Mouse (Mus musculus) stomach, embryonic 16.5 days (tissue): ENCODE measurements around the gene 2210407C18Rik. TPM values are rescaled to one million over a fixed set of nuclear protein-coding genes. Genes with fewer than 3 reads are reported as not detected.

ENCODE experiments used
- ATAC-seq: fragments of 200-750 bp; cut with Nextera tagmentation; 2 replicates; pipeline ENCODE4 v1.8.0; 2017; ENCODE audit warnings: moderate number of reproducible peaks, moderate TSS enrichment; ENCODE audit not compliant: insufficient read depth, low FRiP score
- H3K27ac ChIP-seq: fragments of 300-500 bp; sonication (generic); 2 replicates; pipeline ENCODE4 v1.5.1; 2014; ENCODE audit warnings: low read length
- H3K27me3 ChIP-seq: fragments of 300-500 bp; sonication (generic); 2 replicates; pipeline ENCODE4 v1.6.1; 2014; ENCODE audit warnings: low read length, control low read depth, mixed read lengths; ENCODE audit not compliant: control insufficient read depth, insufficient read depth
- H3K36me3 ChIP-seq: fragments of 300-500 bp; sonication (generic); 2 replicates; pipeline ENCODE4 v1.6.1; 2014; ENCODE audit warnings: low read length; ENCODE audit not compliant: control insufficient read depth, insufficient read depth
- H3K4me1 ChIP-seq: fragments of 300-500 bp; sonication (generic); 2 replicates; pipeline ENCODE4 v1.6.1; 2014; ENCODE audit warnings: low read length, control low read depth, mixed read lengths; ENCODE audit not compliant: control insufficient read depth, insufficient read depth
- H3K4me2 ChIP-seq: fragments of 300-500 bp; sonication (generic); 2 replicates; pipeline ENCODE4 v1.6.1; 2014; ENCODE audit warnings: low read depth, low read length, mixed read lengths
- H3K4me3 ChIP-seq: fragments of 300-500 bp; sonication (generic); replicated peaks from 2 replicates; pipeline ENCODE4 v1.5.1; 2014; ENCODE audit warnings: mild to moderate bottlenecking, low read length
- H3K9ac ChIP-seq: fragments of 300-500 bp; sonication (generic); 2 replicates; pipeline ENCODE4 v1.6.1; 2014; ENCODE audit warnings: low read length
- H3K9me3 ChIP-seq: fragments of 300-500 bp; sonication (generic); replicated peaks from 2 replicates; pipeline ENCODE4 v1.6.1; 2016; ENCODE audit warnings: low read length, control low read depth; ENCODE audit not compliant: control insufficient read depth
- WGBS: fragments of 180-500 bp; shearing (Covaris S2); extraction: QIAGEN DNeasy Blood & Tissue Kit; methylation state at CpG from one replicate; pipeline ENCODE4 v1.1.7; 2014; 5-methylcytosine and 5-hydroxymethylcytosine counted together
- polyA plus RNA-seq: library from polyadenylated mRNA; unstranded; fragments of >200 nt; fragmentation: Nextera tagmentation; extraction: Ambion mirVana; gene quantifications from 2 replicates; pipeline ENCODE4 v1.2.1, GENCODE M21; 2015

2210407C18Rik gene
- polyA plus RNA-seq, 1 experiment from 2014 or later, result 4.2 TPM

- no peak overlapping the region for H3K9ac ChIP-seq
- H3K4me1 ChIP-seq, result no peaks in the 10 kb centered on the region
- ATAC-seq, result no peak
- no peaks in the 10 kb centered on the region for H3K36me3 ChIP-seq
- H3K9me3 ChIP-seq, result no peaks in the 10 kb centered on the region
- 65% methylated on average over 8 of the region's 8 CpGs for WGBS
- no peaks in the 10 kb centered on the region for H3K27me3 ChIP-seq
- no peak overlapping the region for H3K4me2 ChIP-seq
- no peak overlapping the region for H3K4me3 ChIP-seq
- no peak overlapping the region for H3K27ac ChIP-seq
Observed at GRCm38 (mm10) chr11:58578636-58579035, 37.2 kb downstream of the 2210407C18Rik start.

- Histone ChIP-seq H3K4me1 (no peaks in the 10 kb centered on the region), H3K27me3 (no peaks in the 10 kb centered on the region), H3K36me3 (no peaks in the 10 kb centered on the region), H3K4me3 (no peak within 1 kb of the TSS), H3K27ac (no peak within 1 kb of the TSS), H3K9ac (no peak within 1 kb of the TSS), H3K9me3 (no peaks in the 10 kb centered on the region), H3K4me2 (no peak within 1 kb of the TSS)
- 49% methylated on average over 1 of the region's 1 CpGs for WGBS
- no peak for ATAC-seq
Observed at GRCm38 (mm10) chr11:58577430-58577829, 38.4 kb downstream of the 2210407C18Rik start, which contains the start of gene Olfr325. Olfr325 (plus strand) TSS chr11:58577730.

DNA sequence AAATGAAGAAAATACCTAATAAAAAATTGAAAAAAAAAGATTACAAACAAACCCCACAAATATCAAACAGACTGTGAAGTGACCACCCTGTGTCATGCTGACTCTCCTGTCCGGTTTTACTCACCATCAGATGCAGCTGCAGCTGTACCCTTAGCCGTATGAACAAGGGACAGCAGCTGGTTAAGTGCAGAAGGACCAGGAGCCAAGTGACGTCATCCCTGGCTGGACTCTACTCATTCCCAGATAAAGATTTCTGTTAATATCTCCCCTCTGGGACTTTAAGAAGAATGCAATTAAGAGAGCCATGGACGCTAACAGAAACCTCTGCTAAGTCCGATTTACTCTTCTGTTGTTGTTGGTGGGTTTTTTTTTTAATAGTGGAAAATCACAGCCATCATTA is 45.5 kb downstream of the 2210407C18Rik start, which contains the start of gene Olfr224:
Gene Olfr224 (minus strand): TSS at position 149 of the 400 bp plus-strand sequence.
- Histone ChIP-seq H3K4me2 (no peak within 1 kb of the TSS), H3K4me3 (no peak within 1 kb of the TSS), H3K36me3 (no peaks in the 10 kb centered on the region), H3K9me3 (no peaks in the 10 kb centered on the region), H3K27me3 (no peaks in the 10 kb centered on the region), H3K27ac (no peak within 1 kb of the TSS), H3K9ac (no peak within 1 kb of the TSS), H3K4me1 (no peaks in the 10 kb centered on the region)
- no peak for ATAC-seq
- WGBS, result 63% methylated on average over 5 of the region's 5 CpGs

Other genes with a start within 250 kb of the 2210407C18Rik start
- gene Lypd8, start 237.0 kb downstream of the 2210407C18Rik start, polyA plus RNA-seq, result 213 and 226 TPM in 2 replicates
- gene 1810065E05Rik, start 195.0 kb downstream of the 2210407C18Rik start, polyA plus RNA-seq, result not detected in 2 replicates
- gene Gm12253, start 183.5 kb downstream of the 2210407C18Rik start, polyA plus RNA-seq, result not detected in 2 replicates
- gene Lypd9, start 163.2 kb downstream of the 2210407C18Rik start, polyA plus RNA-seq, result not detected in 2 replicates
- gene Olfr30, start 153.8 kb downstream of the 2210407C18Rik start, polyA plus RNA-seq, result not detected in 2 replicates
- gene Olfr332, start 123.5 kb downstream of the 2210407C18Rik start, polyA plus RNA-seq, result not detected in 2 replicates
- not detected in 2 replicates for gene Olfr331, start 113.5 kb downstream of the 2210407C18Rik start, polyA plus RNA-seq
- gene Olfr330, start 81.2 kb downstream of the 2210407C18Rik start, polyA plus RNA-seq, result not detected in 2 replicates
- gene Olfr329-ps, start 69.7 kb downstream of the 2210407C18Rik start, polyA plus RNA-seq, result not detected in 2 replicates
- gene Olfr328, start 60.4 kb downstream of the 2210407C18Rik start, polyA plus RNA-seq, result not detected in 2 replicates
- gene Olfr224, start 45.5 kb downstream of the 2210407C18Rik start, polyA plus RNA-seq, result not detected in 2 replicates
- gene Olfr325, start 38.3 kb downstream of the 2210407C18Rik start, polyA plus RNA-seq, result not detected in 2 replicates
- not detected in 2 replicates for gene Olfr324, start 21.0 kb downstream of the 2210407C18Rik start, polyA plus RNA-seq
- 0.17 TPM in 1 of 2 replicates, not detected in the other for gene Olfr323, start 14.4 kb upstream of the 2210407C18Rik start, polyA plus RNA-seq
- gene Trim58, start 24.4 kb upstream of the 2210407C18Rik start, polyA plus RNA-seq, result 0.66 and 0.67 TPM in 2 replicates
- gene Olfr322, start 42.7 kb upstream of the 2210407C18Rik start, polyA plus RNA-seq, result not detected in 2 replicates
- not detected in 2 replicates for gene Olfr320, start 65.0 kb upstream of the 2210407C18Rik start, polyA plus RNA-seq
- gene Olfr319, start 83.1 kb upstream of the 2210407C18Rik start, polyA plus RNA-seq, result not detected in 2 replicates
- gene Olfr318, start 107.9 kb upstream of the 2210407C18Rik start, polyA plus RNA-seq, result not detected in 2 replicates
- gene Olfr317, start 123.1 kb upstream of the 2210407C18Rik start, polyA plus RNA-seq, result not detected in 2 replicates
- not detected in 2 replicates for gene Olfr316, start 136.7 kb upstream of the 2210407C18Rik start, polyA plus RNA-seq
- not detected in 2 replicates for gene Olfr315, start 157.1 kb upstream of the 2210407C18Rik start, polyA plus RNA-seq
- not detected in 2 replicates for gene Olfr314, start 166.9 kb upstream of the 2210407C18Rik start, polyA plus RNA-seq
- 5.2 and 5.4 TPM in 2 replicates for gene Fam183b, start 185.9 kb upstream of the 2210407C18Rik start, polyA plus RNA-seq
- not detected in 2 replicates for gene Olfr313, start 198.9 kb upstream of the 2210407C18Rik start, polyA plus RNA-seq
- gene Olfr312, start 213.2 kb upstream of the 2210407C18Rik start, polyA plus RNA-seq, result not detected in 2 replicates
- not detected in 2 replicates for gene Olfr311, start 223.2 kb upstream of the 2210407C18Rik start, polyA plus RNA-seq
- 9.5 TPM in 2 replicates for gene Gm12258, start 231.1 kb upstream of the 2210407C18Rik start, polyA plus RNA-seq